Mouse (Mus musculus) lung, adult 2 months (tissue): Measurements from ENCODE around the gene Gm9918.

Experiments
- CTCF ChIP-seq: fragments of 200-500 bp; IDR thresholded peaks from 2 replicates; pipeline ENCODE4 v1.5.1; 2011; ENCODE audit warnings: mild to moderate bottlenecking, low read length, control low read depth; ENCODE audit not compliant: insufficient read depth
- POLR2A ChIP-seq: fragments of 200-500 bp; IDR thresholded peaks from 2 replicates; pipeline ENCODE4 v1.6.1; 2011; ENCODE audit warnings: low read depth, mild to moderate bottlenecking, control low read depth, low read length, borderline replicate concordance; ENCODE audit errors: extremely low read depth

- TF ChIP-seq CTCF (no peak), POLR2A (no peak)
These were observed 31.7 kb upstream of the Gm9918 start for GRCm38 (mm10) chr15:102238543-102239259.
